Mouse (Mus musculus) heart, adult 2 months (tissue): ENCODE data around the gene Osbp2. TPM values are rescaled to one million over a fixed set of nuclear protein-coding genes. Genes with fewer than 3 reads are reported as not detected.

ENCODE experiments used
- DNase-seq, 2 experiments: peaks; one replicate each; pipeline ENCODE4 v3.0.0; 2021
- H3K27ac ChIP-seq: fragments of 200-600 bp; 2 replicates; pipeline ENCODE4 v1.8.1; 2022
- H3K27me3 ChIP-seq: fragments of 200-500 bp; 2 replicates; pipeline ENCODE4 v1.6.1; 2012; ENCODE audit warnings: mild to moderate bottlenecking, low read length, inconsistent platforms, mixed read lengths; ENCODE audit not compliant: control insufficient read depth, insufficient read depth
- H3K36me3 ChIP-seq: fragments of 200-500 bp; 2 replicates; pipeline ENCODE4 v1.6.1; 2012; ENCODE audit warnings: low read length, inconsistent platforms; ENCODE audit not compliant: control insufficient read depth, insufficient read depth
- H3K4me1 ChIP-seq: fragments of 200-500 bp; 2 replicates; pipeline ENCODE4 v1.6.1; 2011; ENCODE audit warnings: low read length; ENCODE audit not compliant: control insufficient read depth, insufficient read depth
- H3K4me3 ChIP-seq: fragments of 200-600 bp; 2 replicates; pipeline ENCODE4 v1.8.1; 2022
- H3K79me2 ChIP-seq: fragments of 200-500 bp; replicated peaks from 2 replicates; pipeline ENCODE4 v1.6.1; 2012; ENCODE audit warnings: mild to moderate bottlenecking, inconsistent platforms, low read length, moderate library complexity, mixed read lengths; ENCODE audit not compliant: control insufficient read depth, insufficient read depth
- H3K9ac ChIP-seq: fragments of 200-500 bp; 2 replicates; pipeline ENCODE4 v1.6.1; 2012; ENCODE audit warnings: low read depth, mild to moderate bottlenecking, control low read depth, inconsistent platforms, low read length, mixed read lengths
- CTCF ChIP-seq: fragments of 200-600 bp; IDR thresholded peaks from 2 replicates; pipeline ENCODE4 v1.8.1; 2022; ENCODE audit warnings: antibody characterized with exemption, mild to moderate bottlenecking, moderate library complexity
- EP300 ChIP-seq: fragments of 200-500 bp; IDR thresholded peaks from 2 replicates; pipeline ENCODE4 v1.6.1; 2011; ENCODE audit warnings: low read depth, low read length, control low read depth; ENCODE audit not compliant: insufficient read depth
- POLR2A ChIP-seq: fragments of 200-500 bp; IDR thresholded peaks from 2 replicates; pipeline ENCODE4 v1.6.1; 2011; ENCODE audit warnings: mild to moderate bottlenecking, low read depth, low read length, control low read depth; ENCODE audit not compliant: insufficient read depth
- WGBS: fragments of 180-500 bp; shearing (Covaris S2); methylation state at CpG from one replicate; pipeline ENCODE4 v1.1.7; 2018; 5-methylcytosine and 5-hydroxymethylcytosine counted together
- intact Hi-C: fragments of 180-260 bp; cut with DNase I; formaldehyde crosslinking; loops from one replicate; pipeline ENCODE4 v1.15.1; 2025
- polyA plus RNA-seq: library from polyadenylated mRNA; depleted of rRNA; stranded (reverse); fragments of >200 nt; gene quantifications from 2 replicates; pipeline ENCODE4 v1.2.3, GENCODE M21; 2012
- total RNA-seq, 2 experiments: library from RNA; stranded (reverse); gene quantifications; 2 replicates each; pipeline ENCODE4 v1.2.3; 2021

Gene Osbp2
- total and polyA plus RNA-seq, 3 experiments = 10.9 to 16.2 (median 12.9) TPM

DNA sequence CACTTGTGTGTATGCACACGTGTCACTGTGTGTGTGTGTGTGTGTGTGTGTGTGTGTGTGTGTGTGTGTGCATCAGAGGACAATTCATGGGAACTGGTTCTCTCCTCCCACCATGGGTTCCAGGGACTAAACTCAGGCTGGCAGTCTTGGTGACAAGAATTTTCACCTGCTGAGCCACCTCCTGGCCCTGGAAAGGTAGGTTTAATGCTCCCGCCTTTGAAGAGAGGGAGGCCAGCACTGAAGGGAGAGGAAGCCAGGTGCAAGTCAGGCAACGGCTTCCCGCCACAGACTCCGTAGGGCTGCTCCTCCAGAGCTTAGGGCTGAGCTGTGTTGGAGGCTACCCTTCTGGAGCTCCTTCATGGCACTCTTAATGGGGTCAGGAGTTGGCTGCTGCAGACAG lies 104.3 kb downstream of the Osbp2 start:
- H3K4me3 ChIP-seq = no peak overlapping the region
- H3K27me3 ChIP-seq = no peaks in the 10 kb centered on the region
- TF ChIP-seq CTCF = no peak
- no peak for TF ChIP-seq POLR2A
- TF ChIP-seq EP300 = no peak

DNA sequence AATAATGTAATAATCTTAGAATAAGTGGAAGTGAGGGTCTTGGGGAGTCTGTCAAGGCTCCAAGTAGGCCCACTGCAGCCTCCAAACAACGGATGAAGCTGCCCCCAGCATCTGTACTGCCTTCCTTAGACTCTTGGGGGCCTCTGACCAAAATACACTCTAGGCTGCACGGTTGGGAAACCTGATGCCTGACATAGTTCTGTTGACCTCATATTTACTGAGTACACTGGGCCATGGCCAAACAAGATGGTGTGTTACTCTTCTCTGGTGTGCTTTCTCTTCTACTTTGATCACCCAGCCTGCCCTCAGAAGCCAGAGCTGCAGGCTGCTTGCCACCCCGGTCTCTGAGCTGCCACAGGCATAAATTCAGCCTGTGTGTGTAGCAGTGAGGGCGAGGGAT lies 108.4 kb downstream of the Osbp2 start:
- Histone ChIP-seq H3K27me3 (no peaks in the 10 kb centered on the region), H3K4me3 (no peak overlapping the region), H3K36me3 (no peaks in the 10 kb centered on the region), H3K9ac (no peak overlapping the region), H3K79me2 (no peaks in the 10 kb centered on the region), H3K4me1 (no peaks in the 10 kb centered on the region), H3K27ac (no peak overlapping the region)
- TF ChIP-seq POLR2A (no peak), CTCF (no peak), EP300 (no peak)
- intact Hi-C loops = no loop called here
- 61% methylated on average over 4 of the region's 4 CpGs for WGBS
- DNase-seq = no peak

More for the DNA sequence above, 104.3 kb downstream of the Osbp2 start:
- Histone ChIP-seq H3K36me3 (no peaks in the 10 kb centered on the region), H3K27ac (no peak overlapping the region), H3K4me1 (no peaks in the 10 kb centered on the region), H3K9ac (no peak overlapping the region), H3K79me2 (no peaks in the 10 kb centered on the region)
- intact Hi-C loops = no loop called here
- WGBS = 71% methylated on average over 5 of the region's 5 CpGs
- no peak for DNase-seq

DNA sequence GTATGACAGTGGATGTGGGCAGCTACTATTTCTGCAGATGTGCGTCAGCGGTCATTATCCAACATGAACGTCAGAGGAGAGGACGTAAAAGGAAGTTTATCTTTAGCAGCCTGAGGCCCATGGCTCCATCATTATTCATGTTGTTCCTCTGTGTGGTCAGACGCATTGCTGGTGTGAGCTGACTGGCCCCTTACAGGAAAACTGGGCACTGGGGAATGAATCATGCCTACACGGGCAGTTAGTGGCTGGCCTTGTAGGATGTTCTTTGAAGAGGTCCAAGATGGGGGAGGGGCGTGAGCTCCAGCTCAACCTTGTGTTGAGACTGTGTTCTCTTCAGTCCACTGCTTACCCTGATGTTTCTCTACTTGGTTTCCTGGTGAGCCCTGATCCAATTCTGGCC lies 109.0 kb downstream of the Osbp2 start:
- H3K36me3 ChIP-seq = no peaks in the 10 kb centered on the region
- H3K4me1 ChIP-seq = no peaks in the 10 kb centered on the region
- no peaks in the 10 kb centered on the region for H3K27me3 ChIP-seq
- no peak for DNase-seq
- intact Hi-C loops = no loop called here
- TF ChIP-seq EP300 = no peak
- TF ChIP-seq POLR2A = no peak
- no peak for TF ChIP-seq CTCF
- no peak overlapping the region for H3K27ac ChIP-seq
- no peaks in the 10 kb centered on the region for H3K79me2 ChIP-seq
- H3K4me3 ChIP-seq = no peak overlapping the region
- no peak overlapping the region for H3K9ac ChIP-seq
- 59% methylated on average over 7 of the region's 7 CpGs for WGBS

DNA sequence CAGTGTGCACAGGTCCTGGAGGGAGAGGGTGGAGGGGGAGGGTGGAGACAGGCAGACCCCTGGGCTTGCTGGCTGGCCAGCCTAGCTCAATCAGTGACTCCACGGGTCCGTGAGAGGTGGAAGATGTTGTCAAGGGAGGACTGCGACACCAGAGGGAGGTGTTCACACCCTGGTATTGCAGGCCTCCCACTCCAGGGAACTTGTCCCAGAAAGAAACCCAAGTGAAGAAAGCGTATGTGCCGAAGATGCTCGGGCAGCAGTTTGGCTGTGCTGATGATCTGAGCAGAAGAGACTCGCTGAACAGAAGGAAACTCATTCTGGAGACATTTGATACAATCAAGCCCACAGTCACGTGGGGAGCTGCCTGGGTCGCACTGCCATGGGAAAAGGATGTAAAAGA lies 109.8 kb downstream of the Osbp2 start:
- no peaks in the 10 kb centered on the region for H3K36me3 ChIP-seq
- no peak overlapping the region for H3K4me3 ChIP-seq
- 48% methylated on average over 9 of the region's 9 CpGs for WGBS
- no peak overlapping the region for H3K9ac ChIP-seq
- H3K27me3 ChIP-seq = no peaks in the 10 kb centered on the region
- TF ChIP-seq EP300 (no peak), CTCF (no peak), POLR2A (no peak)
- no peaks in the 10 kb centered on the region for H3K79me2 ChIP-seq
- DNase-seq = no peak
- intact Hi-C loops = no loop called here
- H3K4me1 ChIP-seq = no peaks in the 10 kb centered on the region
- H3K27ac ChIP-seq = no peak overlapping the region

DNA sequence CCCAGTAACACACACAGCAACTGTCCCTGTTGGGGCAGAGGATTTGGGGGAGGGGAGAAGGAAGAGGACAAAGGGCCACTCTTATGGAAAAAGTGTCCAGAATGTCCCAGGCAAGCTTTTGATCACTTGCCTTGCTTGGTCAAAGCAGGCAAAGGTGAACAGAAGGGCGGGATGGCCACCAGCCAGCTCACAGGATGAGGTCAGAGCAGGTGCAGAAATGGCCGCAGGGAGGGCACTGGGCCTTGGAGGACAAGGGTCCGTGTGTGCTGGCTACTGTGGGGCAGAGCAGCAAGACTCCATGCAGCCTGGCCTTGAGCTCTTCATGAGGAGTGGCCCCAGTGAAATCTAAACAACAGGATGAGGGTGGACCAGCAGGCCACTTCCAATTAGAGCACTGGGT lies 110.9 kb downstream of the Osbp2 start:
- no peak for DNase-seq
- Histone ChIP-seq H3K4me1 (no peaks in the 10 kb centered on the region), H3K36me3 (no peaks in the 10 kb centered on the region), H3K27me3 (no peaks in the 10 kb centered on the region), H3K79me2 (no peaks in the 10 kb centered on the region), H3K27ac (no peak overlapping the region), H3K9ac (no peak overlapping the region), H3K4me3 (no peak overlapping the region)
- no peak for TF ChIP-seq EP300
- TF ChIP-seq CTCF = no peak
- TF ChIP-seq POLR2A = no peak
- 61% methylated on average over 3 of the region's 3 CpGs for WGBS
- intact Hi-C loops = no loop called here

DNA sequence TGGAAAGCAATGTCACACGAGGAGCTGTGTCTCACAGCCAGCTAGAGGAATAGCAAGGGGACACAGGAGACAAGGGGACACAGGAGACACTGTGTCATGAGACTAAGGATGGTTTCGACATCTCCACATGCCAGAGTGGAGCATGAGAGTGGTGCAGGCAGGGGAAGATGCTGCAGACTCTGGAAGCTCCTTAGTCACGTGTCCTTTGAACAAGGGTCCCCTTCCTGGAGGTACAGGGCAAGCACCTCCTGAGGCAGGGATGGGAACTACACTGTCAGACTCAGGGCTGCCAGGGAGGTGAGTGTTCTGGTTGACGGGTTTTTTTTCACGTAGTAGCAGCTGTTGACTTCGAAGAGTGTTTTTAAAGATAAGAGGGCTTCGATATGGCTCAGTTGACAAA lies 113.9 kb downstream of the Osbp2 start:
- Histone ChIP-seq H3K9ac (no peak overlapping the region), H3K36me3 (no peaks in the 10 kb centered on the region), H3K4me3 (no peak overlapping the region), H3K4me1 (no peaks in the 10 kb centered on the region), H3K27ac (no peak overlapping the region), H3K79me2 (no peaks in the 10 kb centered on the region), H3K27me3 (no peaks in the 10 kb centered on the region)
- TF ChIP-seq CTCF (no peak), POLR2A (no peak), EP300 (no peak)
- intact Hi-C loops = no loop called here
- 18% methylated on average over 7 of the region's 7 CpGs for WGBS
- no peak for DNase-seq

DNA sequence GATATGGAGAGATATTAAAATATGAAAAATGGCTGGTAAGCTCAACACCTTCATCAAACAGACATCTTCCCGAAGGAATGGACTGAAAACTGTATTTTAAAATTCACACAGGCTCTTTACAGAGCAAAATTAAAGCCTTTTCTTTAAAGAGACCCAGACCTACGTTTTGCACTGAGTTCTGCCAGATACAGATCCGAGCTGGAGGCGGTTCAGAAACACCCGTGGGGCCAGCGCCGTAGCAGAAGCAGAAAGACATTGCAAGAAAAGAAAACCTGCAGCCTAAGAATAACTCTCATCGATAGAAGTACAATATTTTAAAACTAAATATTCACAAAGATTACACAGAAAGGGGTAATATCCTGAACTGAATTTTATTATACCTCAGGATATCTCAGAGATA lies 121.3 kb downstream of the Osbp2 start:
- Histone ChIP-seq H3K36me3 (no peaks in the 10 kb centered on the region), H3K4me1 (no peaks in the 10 kb centered on the region), H3K9ac (no peak overlapping the region), H3K79me2 (no peaks in the 10 kb centered on the region), H3K4me3 (no peak overlapping the region), H3K27ac (no peak overlapping the region), H3K27me3 (no peaks in the 10 kb centered on the region)
- no peak for DNase-seq
- no peak for TF ChIP-seq POLR2A
- TF ChIP-seq CTCF = no peak
- TF ChIP-seq EP300 = no peak
- 73% methylated on average over 8 of the region's 8 CpGs for WGBS
- intact Hi-C loops = no loop called here
